Mouse (Mus musculus) ovary, postnatal 36 days (tissue): ENCODE data around the gene Vstm4.

Source experiments
- DNase-seq: peaks from one replicate; pipeline ENCODE4 v3.0.0; 2022; ENCODE audit warnings: low spot score, mixed read lengths

Gene Vstm4

DNA sequence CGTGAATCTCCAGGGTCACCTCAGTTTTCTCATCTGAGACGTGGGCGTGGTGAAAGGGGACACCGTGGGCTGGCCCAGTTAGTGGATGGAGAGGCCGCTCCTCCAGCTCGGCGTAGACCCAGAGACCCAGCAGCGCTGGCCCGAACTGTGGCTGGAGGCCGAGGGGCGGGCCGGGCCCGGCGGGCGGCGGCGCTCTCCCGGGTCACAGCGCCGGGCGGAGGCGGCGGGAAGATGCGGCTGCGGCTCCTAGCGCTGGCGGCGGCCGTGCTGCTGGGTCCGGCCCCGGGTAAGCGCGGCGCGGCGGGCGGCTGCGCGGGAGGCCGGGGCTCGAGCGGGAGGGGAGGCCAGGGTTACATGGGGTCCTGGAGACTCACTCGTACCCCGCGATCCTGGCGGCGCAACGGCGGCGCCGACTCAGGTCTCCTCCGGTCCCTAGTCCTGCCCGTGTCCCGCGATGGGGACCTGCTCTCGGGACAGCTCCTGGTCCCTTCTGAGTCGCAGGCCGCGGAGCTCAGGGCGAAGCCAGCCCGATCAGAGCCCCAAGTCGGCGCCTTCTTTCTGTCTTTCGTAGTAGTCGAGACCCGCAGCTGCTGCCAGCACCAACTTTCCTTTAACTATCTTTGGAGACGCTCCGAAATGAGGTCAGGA, at the start of gene Vstm4:
Gene Vstm4, plus strand, starts transcription at position 76 of the 648 bp plus-strand sequence.
- peak; percentile 80 for DNase-seq

DNA sequence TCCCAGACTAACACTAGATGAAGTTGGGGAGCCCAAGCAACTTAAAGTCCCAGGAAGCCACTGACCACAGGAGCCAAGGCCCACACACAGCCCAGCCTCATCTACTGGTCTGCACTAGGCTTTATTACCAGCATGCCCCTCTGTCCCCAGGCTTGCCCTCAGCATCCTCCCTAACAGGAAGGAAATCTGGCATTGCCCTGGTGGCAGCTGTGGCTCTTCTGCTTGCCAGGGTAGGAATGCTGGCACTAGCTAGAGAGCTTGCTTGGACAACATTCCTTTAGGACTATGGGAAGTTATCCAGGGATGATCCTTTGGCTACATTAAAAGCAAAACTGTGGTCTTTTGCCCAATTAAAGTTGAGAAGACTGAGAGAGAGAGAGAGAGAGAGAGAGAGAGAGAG, 46.4 kb upstream of the Vstm4 start:
- no peak for DNase-seq

DNA sequence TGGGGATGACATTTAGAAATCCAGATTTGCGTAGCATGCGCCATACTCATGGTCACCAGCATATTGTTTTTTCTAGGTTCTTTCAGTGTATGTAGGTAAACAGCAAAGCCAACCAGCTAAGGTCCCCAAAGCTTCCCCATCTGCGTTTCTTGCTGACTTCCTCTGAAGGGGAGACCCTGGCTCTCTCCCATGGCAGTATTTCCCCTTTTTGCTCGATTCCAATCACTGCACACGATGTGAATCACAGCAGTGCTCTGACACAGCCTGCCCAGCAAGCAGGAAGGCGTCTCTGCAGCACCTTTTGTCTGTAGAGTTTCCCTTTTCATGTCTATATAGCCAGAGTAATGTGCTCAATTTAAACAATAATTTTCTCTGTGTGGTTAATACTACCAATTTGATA, 44.1 kb upstream of the Vstm4 start:
- no peak for DNase-seq

GRCm38 (mm10) chr14:32814961-32815360, 41.6 kb upstream of the Vstm4 start:
- no peak for DNase-seq

- no peak for DNase-seq
Measured at GRCm38 (mm10) chr14:32816533-32816932, 40.0 kb upstream of the Vstm4 start.

DNA sequence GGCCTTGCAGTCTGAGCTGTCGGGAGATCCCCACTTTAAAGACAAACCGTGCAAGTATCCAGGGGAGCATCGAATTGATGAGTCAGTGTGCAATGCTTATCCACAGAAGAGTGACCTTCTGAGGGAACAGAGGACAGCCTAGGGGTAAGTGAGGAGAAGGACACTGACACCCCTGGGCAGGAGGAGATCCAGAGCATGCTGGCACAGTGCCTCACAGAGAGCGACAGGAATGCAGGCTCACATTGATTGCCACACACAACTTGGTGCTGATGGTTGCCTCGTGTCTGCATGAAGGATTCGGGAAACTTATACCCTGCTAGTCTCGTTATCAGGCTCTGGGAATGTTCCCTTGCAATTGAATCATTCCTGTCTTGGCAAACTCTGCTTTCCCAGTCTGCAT, 39.3 kb upstream of the Vstm4 start:
- no peak for DNase-seq

DNA sequence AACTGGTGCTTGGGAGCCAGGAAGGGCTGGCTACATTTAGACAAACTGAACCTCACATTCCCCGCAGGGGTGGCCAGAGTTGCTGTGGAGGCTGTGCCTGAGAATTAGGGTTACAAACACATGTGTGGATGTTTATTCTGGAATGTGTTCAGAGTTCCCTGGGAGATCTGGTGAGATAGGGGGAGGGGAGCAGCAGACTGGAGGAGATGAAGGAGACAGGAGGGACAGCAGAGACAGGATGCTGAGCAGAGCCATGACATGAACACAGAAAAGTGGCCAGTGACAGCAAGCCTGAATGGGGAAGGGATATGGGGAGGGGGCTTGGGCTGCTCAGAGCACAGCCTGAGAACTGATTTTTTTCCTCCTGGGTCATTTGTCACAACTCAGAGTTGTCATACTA, 37.3 kb upstream of the Vstm4 start:
- no peak for DNase-seq

GRCm38 (mm10) chr14:32822812-32823211, 33.7 kb upstream of the Vstm4 start:
- no peak for DNase-seq

DNA sequence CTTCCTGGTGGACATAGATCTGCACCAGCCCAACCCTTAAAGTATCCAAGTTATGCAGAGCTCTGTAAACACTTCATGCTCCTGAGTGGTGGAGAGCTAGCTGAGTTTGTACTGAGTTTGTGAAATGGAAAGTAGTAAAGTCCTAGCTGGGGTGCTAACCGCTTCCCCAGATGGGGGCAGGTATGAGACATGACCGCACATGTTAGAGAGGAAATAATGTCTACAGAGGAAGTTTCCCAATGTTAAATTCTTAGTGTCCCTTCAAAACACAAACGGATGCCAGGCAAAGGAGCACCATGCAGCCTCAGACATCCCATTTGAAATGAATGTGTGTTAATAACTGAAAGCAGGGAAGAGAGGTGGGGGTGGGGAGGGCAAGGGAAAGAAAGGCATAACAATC, 32.7 kb upstream of the Vstm4 start:
- no peak for DNase-seq

GRCm38 (mm10) chr14:32824267-32825150, 32.0 kb upstream of the Vstm4 start:
- DNase-seq, result no peak

DNA sequence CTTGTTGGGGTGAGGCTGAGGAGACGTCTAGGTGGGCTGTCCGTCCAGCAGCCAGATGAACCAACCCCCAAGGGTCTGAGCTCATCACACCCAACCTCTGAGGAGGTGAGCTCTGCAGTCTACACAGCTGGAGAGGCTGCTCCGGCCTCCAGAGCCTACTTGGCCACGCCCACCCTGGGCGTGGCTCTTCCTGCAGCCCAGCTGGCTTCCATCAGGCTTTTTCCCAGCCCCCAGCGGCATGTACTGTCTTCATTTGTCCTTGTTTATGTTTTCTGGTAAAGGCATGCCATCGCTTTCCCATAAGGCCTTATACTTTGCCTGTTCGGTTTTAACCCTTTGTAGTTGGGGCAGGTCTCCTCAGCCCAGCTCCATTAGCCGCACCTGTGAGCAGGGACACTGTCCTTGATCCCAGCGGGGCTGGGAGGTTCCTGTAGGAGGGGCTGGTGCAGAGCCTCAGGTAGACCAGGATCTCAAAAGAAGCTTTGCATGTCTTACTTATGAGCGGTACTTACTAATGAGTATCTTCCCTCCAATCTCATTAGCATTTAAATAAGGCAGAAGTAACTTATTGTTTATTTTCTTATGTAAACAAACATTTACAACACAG, 31.0 kb upstream of the Vstm4 start:
- DNase-seq, result peak; percentile 60

- no peak for DNase-seq
Measured at GRCm38 (mm10) chr14:32827165-32827564, 29.4 kb upstream of the Vstm4 start.

- DNase-seq, result no peak
Measured at GRCm38 (mm10) chr14:32827994-32828650, 28.4 kb upstream of the Vstm4 start.

- no peak for DNase-seq
Measured at GRCm38 (mm10) chr14:32833847-32834246, 22.7 kb upstream of the Vstm4 start, which contains the start of gene Fam170b. Gene Fam170b (plus strand): TSS chr14:32833962.

GRCm38 (mm10) chr14:32835181-32835580, 21.4 kb upstream of the Vstm4 start:
- no peak for DNase-seq

GRCm38 (mm10) chr14:32835596-32835995, 21.0 kb upstream of the Vstm4 start:
- DNase-seq, result no peak

DNA sequence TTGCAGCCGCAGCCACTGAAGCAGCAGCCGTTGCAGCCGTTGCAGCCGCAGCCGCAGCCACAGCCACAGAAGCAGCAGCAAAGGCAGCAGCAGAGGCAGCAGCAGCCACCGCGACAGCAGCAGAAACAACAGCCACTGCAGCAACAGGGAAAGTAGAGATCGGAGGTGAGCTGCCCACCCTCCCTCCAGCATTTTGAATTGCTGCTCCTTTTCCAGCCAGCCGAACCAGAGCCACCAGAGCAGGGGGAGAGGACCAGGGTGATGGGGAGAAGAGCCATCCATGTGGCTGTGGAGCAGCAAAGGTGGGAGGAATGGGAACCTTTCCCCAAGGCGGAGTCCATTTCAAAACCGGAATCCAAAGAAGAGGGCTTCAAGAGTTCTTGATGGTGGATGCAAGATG, 20.4 kb upstream of the Vstm4 start:
- no peak for DNase-seq

DNA sequence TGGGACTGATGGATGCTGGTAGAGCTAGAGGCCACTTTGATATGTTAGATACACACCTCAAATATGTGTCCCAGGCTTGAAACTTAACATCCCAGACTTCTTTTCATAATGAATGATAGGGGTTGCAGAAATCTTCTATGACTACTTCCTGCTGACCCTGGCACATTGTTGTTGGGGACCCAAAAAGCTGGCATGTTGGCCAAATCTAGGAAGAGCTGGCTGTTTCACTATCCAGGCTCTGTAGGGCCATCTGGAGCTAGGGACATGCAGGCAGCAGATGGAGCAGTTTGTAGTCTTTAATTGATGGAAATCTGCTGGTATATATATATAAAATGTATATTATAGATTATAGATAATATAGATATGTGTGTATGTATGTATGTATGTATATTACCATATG, 14.5 kb upstream of the Vstm4 start:
- no peak for DNase-seq

- DNase-seq, result no peak
Measured at GRCm38 (mm10) chr14:32854059-32854458, 2.5 kb upstream of the Vstm4 start.

- no peak for DNase-seq
Measured at GRCm38 (mm10) chr14:32856246-32856645, 310 bp upstream of the Vstm4 start.

DNA sequence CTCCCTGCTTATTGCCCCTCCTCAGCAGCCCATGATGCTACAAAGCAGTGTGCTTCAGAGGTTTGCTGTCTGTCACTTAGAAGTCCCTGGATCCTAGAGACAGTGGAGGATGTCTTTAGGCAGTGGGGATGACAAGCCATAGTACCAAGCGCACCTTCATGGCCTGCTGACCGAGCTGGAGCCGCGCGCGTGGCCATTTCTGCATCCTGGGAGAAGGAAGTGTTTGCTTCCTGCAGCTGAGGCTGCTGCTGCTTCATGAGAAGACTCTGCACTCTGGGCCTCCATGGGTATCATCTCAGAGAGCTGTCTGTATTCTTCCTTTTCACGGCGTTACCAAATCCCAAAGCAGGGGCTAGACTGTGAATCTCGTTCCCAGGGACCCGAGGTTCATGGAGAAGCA, 1.8 kb downstream of the Vstm4 start:
- no peak for DNase-seq

DNA sequence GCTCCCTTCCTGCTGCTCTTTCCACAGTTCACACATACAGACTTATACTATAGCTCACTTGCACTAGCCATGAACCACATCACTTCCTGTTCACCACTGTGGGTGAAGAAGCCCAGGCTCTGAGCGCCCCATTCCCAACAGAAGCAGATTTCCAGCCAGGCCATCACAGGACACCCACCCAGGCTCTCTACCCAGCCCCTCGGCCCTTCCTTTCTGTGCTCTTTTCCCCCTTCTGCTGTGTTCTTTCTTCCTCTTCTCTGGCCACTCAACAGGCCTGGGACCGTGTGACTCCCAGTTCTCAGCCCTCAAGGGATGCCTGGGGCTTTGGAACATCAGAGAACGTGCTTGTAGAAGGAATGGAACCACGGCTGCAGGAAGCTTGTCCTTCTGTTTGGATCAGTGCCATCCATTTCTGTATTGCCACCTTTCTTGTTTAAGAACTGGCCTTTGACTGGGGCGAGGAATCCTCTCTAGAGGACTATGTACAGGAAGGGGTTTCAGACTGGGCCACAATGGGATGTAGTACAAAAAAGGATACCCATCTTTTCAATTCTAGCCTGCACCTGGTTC, 2.5 kb downstream of the Vstm4 start:
- no peak for DNase-seq
